Mouse (Mus musculus) ES-E14 (cell line): ENCODE results near the gene Eef1a1.

Experiments used
- HCFC1 ChIP-seq: IDR thresholded peaks from 2 replicates; pipeline ENCODE4 v1.6.1; 2012; ENCODE audit warnings: low read length, inconsistent platforms, borderline replicate concordance; ENCODE audit not compliant: insufficient read depth
- ZC3H11A ChIP-seq: IDR thresholded peaks from 2 replicates; pipeline ENCODE4 v1.6.1; 2012; ENCODE audit warnings: low read depth, mild to moderate bottlenecking, inconsistent platforms, low read length, borderline replicate concordance
- ZNF384 ChIP-seq: IDR thresholded peaks from 2 replicates; pipeline ENCODE4 v1.6.1; 2012; ENCODE audit warnings: low read depth, low read length, inconsistent platforms

DNA sequence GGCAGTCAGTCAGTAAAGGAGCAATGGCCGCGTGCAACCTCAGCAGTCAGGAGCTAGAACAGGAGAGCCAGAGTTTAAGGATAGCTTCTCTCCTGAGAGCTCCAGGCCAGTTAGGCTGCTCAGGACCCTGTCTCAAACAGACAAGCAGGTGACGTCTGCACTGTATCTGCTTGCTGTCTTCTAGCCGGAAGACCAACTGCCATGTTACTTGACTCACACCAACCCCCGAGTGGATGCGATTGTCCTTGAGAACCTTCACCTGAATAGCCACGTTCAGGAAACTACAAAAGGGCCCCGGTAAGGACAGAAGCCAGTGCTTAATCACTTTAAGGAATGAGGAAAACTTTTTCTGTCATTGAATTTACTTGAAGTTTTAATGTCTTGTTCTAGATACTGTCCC is 31.9 kb downstream of the Eef1a1 start:
- TF ChIP-seq HCFC1 (no peak), ZC3H11A (no peak), ZNF384 (no peak)
